Mouse (Mus musculus): Measurements from ENCODE around the gene Erbb4. TPM values are rescaled to one million over a fixed set of nuclear protein-coding genes. Genes with fewer than 3 reads are reported as not detected.

The Erbb4 gene
- polyA plus RNA-seq, 1 experiment from 2014 or later: 12.8 TPM

- 92% methylated on average over 1 of the region's 1 CpGs for WGBS
- H3K36me3 ChIP-seq: no peaks in the 10 kb centered on the region
- H3K27me3 ChIP-seq (replicated peaks): no peaks in the 10 kb centered on the region
- H3K27ac ChIP-seq (replicated peaks): no peak overlapping the region
- H3K4me1 ChIP-seq: no peaks in the 10 kb centered on the region
- no peak overlapping the region for H3K4me3 ChIP-seq (replicated peaks)
- no peak overlapping the region for H3K4me2 ChIP-seq
- H3K9ac ChIP-seq (replicated peaks): no peak overlapping the region
- ATAC-seq (ENCODE audit: low FRiP score): no peak
- H3K9me3 ChIP-seq (replicated peaks): no peaks in the 10 kb centered on the region
These were observed 1087.8 kb downstream of the Erbb4 start for GRCm38 (mm10) chr1:68020020-68020419.

- Histone ChIP-seq H3K4me2 (no peak overlapping the region), H3K27me3 (replicated peaks) (no peaks in the 10 kb centered on the region), H3K9me3 (replicated peaks) (no peaks in the 10 kb centered on the region), H3K9ac (replicated peaks) (no peak overlapping the region), H3K4me1 (no peaks in the 10 kb centered on the region), H3K27ac (replicated peaks) (no peak overlapping the region), H3K36me3 (no peaks in the 10 kb centered on the region), H3K4me3 (replicated peaks) (no peak overlapping the region)
- no peak for ATAC-seq (ENCODE audit: low FRiP score)
- 95% methylated on average over 3 of the region's 3 CpGs for WGBS
These were observed 1088.2 kb downstream of the Erbb4 start for GRCm38 (mm10) chr1:68019618-68020017.

All from neural tube, embryonic 15.5 days (tissue).